In the genomic region with DNA sequence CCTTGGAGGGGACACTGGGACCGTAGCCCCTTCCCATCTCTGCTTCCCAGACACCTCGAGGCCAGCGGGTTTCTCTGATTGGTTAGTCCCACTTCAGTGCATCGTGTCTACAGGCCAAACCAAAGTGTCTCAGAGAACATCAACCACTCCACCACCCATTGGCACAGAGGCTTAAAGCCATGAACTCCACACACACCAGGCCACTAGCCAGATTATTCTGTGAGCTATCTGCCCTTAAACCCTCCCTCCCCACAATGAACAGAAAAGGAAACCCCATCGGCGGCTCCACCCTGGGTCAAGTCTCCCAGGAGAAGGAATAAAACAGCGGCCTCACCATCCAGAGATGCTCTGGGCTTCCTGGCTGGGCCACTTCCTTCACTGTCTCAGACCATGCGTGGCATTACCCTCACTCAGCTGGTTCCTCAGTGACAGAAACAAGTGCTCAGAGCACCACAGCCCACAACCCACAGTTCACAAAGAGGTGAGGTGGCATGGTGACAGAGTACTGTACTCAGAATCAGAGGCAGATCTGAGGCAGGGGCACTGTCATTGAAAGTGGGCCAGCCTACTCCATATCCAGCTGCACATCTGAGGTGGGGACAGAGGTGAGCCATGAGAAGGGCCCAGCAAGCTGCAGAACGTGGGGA, we compare ENCODE assay signal across 16 mouse cellular contexts.
DNase-seq lines count a peak whose midpoint lies in the region; ATAC-seq and TF ChIP-seq lines count a peak whose summit lies in the region.
"Had no signal": no experiment of that assay in that cellular context is flagged by ENCODE, and none has a peak within 500 bp of the region (broad histone marks: within the 10 kb centered on the region; RNA-seq: fewer than 3 reads in every experiment).

No protein-coding gene starts in this region.

- peak; percentile 96 for DNase-seq in heart, adult 11 months
- no peak for DNase-seq in heart, postnatal 36 days
- peak; percentile 45 to 51 for DNase-seq in spleen, postnatal 36 days (ENCODE audit: low spot score in 2 of 2)
- DNase-seq in spleen, postnatal 4 days (ENCODE audit: low spot score in 2 of 2), result no peak
- DNase-seq in heart, postnatal 0 days (ENCODE audit: low spot score), result no peak
- no peak for DNase-seq in urinary bladder, postnatal 14 days (ENCODE audit: low spot score)
- no peak for DNase-seq in kidney, postnatal 25 days
- DNase-seq in kidney, adult 8-10 months, result no peak
- DNase-seq: cerebellum, adult 8-10 months; kidney, postnatal 10 days; layer of hippocampus, postnatal 36 days had no signal

- H3K9me3 ChIP-seq in heart, postnatal 0 days (replicated peaks; ENCODE audit: control insufficient read depth, low read length), result no peaks in the 10 kb centered on the region
- H3K9me3 ChIP-seq: embryonic facial prominence, embryonic 12.5 days; forebrain, embryonic 12.5 days had no signal

- H3K27me3 ChIP-seq in heart, postnatal 0 days (ENCODE audit: control insufficient read depth, insufficient read depth, low read length), result no peaks in the 10 kb centered on the region
- H3K27me3 ChIP-seq: embryonic facial prominence, embryonic 12.5 days; forebrain, embryonic 12.5 days had no signal

- WGBS in heart, postnatal 0 days, result 63% methylated on average over 9 of the region's 9 CpGs

- no peak for TF ChIP-seq EP300 in heart, postnatal 0 days (IDR thresholded peaks at IDR 0.05; ENCODE audit: low read depth)

- H3K4me2 ChIP-seq in heart, postnatal 0 days (ENCODE audit: low read depth, low read length), result no peak overlapping the region
- H3K4me2 ChIP-seq: embryonic facial prominence, embryonic 12.5 days; forebrain, embryonic 12.5 days had no signal

- intact Hi-C loops in heart, postnatal 36 days (cut with DNase I), result loop anchor here (2.0 kb wide), 1 partner anchor 14 kb away; no protein-coding TSS in a partner anchor

- H3K4me3 ChIP-seq in heart, postnatal 0 days (ENCODE audit: low read depth, low read length), result no peak overlapping the region
- H3K4me3 ChIP-seq: embryonic facial prominence, embryonic 12.5 days; forebrain, embryonic 12.5 days; myocyte had no signal

- peak overlapping the region; percentile 81 for H3K27ac ChIP-seq in heart, postnatal 0 days (ENCODE audit: low read depth)
- H3K27ac ChIP-seq: embryonic facial prominence, embryonic 12.5 days; forebrain, embryonic 12.5 days; liver, embryonic 14.5 days; macrophage had no signal

- peaks cover 67% of the 10 kb centered on the region for H3K4me1 ChIP-seq in heart, postnatal 0 days (ENCODE audit: control insufficient read depth, insufficient read depth)

- no peak for ATAC-seq in heart, postnatal 0 days (ENCODE audit: insufficient read depth, low read depth)

- TF ChIP-seq CTCF in heart, postnatal 0 days (IDR thresholded peaks at IDR 0.05; ENCODE audit: low read depth), result no peak

- no peaks in the 10 kb centered on the region for H3K36me3 ChIP-seq in heart, postnatal 0 days (replicated peaks; ENCODE audit: control insufficient read depth, insufficient read depth, low read length)
- H3K36me3 ChIP-seq: embryonic facial prominence, embryonic 12.5 days; forebrain, embryonic 12.5 days had no signal

- H3K9ac ChIP-seq in heart, postnatal 0 days (replicated peaks; ENCODE audit: low read depth, low read length), result no peak overlapping the region
- H3K9ac ChIP-seq: embryonic facial prominence, embryonic 12.5 days; forebrain, embryonic 12.5 days; liver, embryonic 14.5 days had no signal

Comparison
In these comparisons a context has a peak if more than half of its experiments do, and no peak if none do; other contexts are left out.
1. DNase-seq: peak in heart, adult 11 months (single experiment) and spleen, postnatal 36 days (2 of 2); none in heart, postnatal 36 days (0 of 2), spleen, postnatal 4 days (0 of 2), heart, postnatal 0 days (single experiment), urinary bladder, postnatal 14 days (single experiment), kidney, postnatal 25 days (0 of 2) and kidney, adult 8-10 months (0 of 2).